Mouse (Mus musculus): ENCODE data around the gene Prkca.

DNA sequence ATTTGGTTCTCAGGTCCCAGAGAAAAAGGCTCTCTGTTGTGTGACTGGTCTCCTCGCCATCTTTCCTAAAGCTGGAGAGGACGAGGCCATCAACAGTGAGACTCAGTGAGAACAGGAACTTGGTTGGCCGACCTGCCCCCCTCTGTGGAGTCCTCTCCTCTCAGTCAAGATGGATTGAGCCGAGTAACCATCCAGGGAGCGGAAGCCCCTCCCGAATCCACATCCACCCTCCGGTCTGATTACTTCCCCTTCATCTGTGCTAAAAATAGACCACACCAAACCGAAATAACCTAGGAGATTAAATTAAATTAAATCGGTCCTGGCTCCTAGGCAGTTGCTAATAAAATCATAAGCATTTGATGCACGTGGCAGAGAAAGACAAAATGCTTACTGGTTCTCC, 311.2 kb downstream of the Prkca start:
- no peak for TF ChIP-seq CTCF (IDR thresholded peaks at IDR 0.05; ENCODE audit: control insufficient read depth, insufficient read depth, insufficient read length)
- TF ChIP-seq USF1 (IDR thresholded peaks at IDR 0.05; ENCODE audit: low read depth), result no peak
- TF ChIP-seq MAX (IDR thresholded peaks at IDR 0.05), result no peak
- TF ChIP-seq MYOG (IDR thresholded peaks at IDR 0.05; ENCODE audit: control insufficient read depth, extremely low read depth, insufficient read length), result no peak
